Mouse (Mus musculus): Measurements from ENCODE around the gene Stx8. TPM values are rescaled to one million over a fixed set of nuclear protein-coding genes. Genes with fewer than 3 reads are reported as not detected.

Gene Stx8
- polyA plus RNA-seq, 1 experiment from 2014 or later = 58.2 TPM

DNA sequence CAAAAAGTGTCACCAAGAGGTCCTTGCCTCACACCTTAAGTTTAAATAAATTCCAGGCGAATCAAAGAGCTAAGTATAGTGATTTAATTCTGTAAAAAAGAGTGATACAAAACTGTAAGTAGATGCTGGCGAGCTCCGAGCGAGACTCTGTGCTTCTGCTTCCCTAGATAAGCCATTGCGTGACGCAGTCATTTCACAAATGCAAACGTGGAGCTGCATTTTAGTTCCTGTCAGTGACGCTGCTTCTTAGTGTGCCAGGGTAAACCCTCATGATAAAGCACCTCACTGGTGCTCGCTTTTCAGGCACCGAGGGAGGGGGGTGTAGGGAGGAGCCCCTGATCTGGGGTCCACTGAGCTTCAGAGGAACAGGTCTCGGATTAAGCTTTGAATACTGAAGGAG lies 53.2 kb downstream of the Stx8 start:
- H3K9ac ChIP-seq = no peak overlapping the region
- no peaks in the 10 kb centered on the region for H3K9me3 ChIP-seq (replicated peaks)
- no peak overlapping the region for H3K27ac ChIP-seq (ENCODE audit: poor library complexity, severe bottlenecking)
- ATAC-seq (ENCODE audit: insufficient number of reproducible peaks, low FRiP score) = no peak
- no peak overlapping the region for H3K4me3 ChIP-seq
- H3K4me2 ChIP-seq = 0 out of 2 replicates have a peak overlapping the region, but pooled peaks have one; percentile 11
- WGBS = 62% methylated on average over 11 of the region's 11 CpGs
- H3K4me1 ChIP-seq (replicated peaks) = peaks cover 28% of the 10 kb centered on the region
- H3K27me3 ChIP-seq (replicated peaks) = no peaks in the 10 kb centered on the region
- peaks cover 10% of the 10 kb centered on the region; the same call in 1 of the 2 replicates for H3K36me3 ChIP-seq

DNA sequence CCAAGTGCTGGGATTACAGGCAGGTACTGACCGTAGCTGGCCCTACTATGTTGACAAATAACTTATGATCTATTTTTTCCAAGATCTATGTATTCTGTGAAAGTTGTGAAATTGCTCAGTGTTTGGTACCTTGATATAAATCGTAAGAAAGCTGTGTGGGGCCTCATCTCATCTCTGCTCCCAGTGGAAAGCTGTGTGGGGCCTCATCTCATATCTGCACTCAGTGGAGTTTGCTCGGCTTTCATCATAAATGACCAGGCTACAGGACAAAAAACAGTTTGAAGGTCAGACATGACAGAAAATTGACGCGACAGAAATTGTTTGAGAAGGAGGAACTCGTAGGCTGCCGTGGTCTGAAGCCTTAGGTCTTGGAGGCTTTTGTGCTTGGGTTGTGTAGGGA lies 56.0 kb downstream of the Stx8 start:
- H3K4me2 ChIP-seq = no peak overlapping the region
- 84% methylated on average over 7 of the region's 7 CpGs for whole genome bisulfite sequencing
- no peak overlapping the region for H3K27ac ChIP-seq (ENCODE audit: poor library complexity, severe bottlenecking)
- no peaks in the 10 kb centered on the region for H3K9me3 ChIP-seq (replicated peaks)
- H3K9ac ChIP-seq = no peak overlapping the region
- peaks cover 31% of the 10 kb centered on the region for H3K4me1 ChIP-seq (replicated peaks)
- H3K27me3 ChIP-seq (replicated peaks) = no peaks in the 10 kb centered on the region
- no peak overlapping the region for H3K4me3 ChIP-seq
- peaks cover 7% of the 10 kb centered on the region; the same call in 1 of the 2 replicates for H3K36me3 ChIP-seq
- ATAC-seq (ENCODE audit: insufficient number of reproducible peaks, low FRiP score) = no peak

DNA sequence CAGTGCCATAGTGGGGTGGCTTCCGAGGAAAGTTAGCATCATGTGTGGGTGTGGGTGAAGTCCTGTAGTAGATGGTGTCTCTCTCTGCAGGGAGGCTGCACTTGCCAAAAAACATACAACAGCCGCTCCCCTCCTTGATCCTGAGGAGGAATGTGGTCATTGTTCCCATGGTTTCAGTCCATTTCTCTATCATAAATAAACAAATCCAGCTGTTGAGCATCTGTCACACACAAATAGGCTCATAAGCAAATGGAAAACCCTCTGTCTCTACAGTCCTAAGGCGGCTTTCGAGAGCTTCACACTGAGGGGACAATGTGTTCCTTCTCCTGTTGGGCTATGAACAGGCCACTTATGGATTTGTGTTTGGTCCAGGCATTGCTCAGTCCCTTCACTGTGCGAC lies 56.9 kb downstream of the Stx8 start:
- Histone ChIP-seq H3K4me1 (replicated peaks) (peaks cover 31% of the 10 kb centered on the region), H3K27ac (ENCODE audit: poor library complexity, severe bottlenecking) (no peak overlapping the region), H3K4me2 (no peak overlapping the region), H3K4me3 (no peak overlapping the region), H3K27me3 (replicated peaks) (no peaks in the 10 kb centered on the region), H3K9me3 (replicated peaks) (no peaks in the 10 kb centered on the region), H3K36me3 (peaks cover 7% of the 10 kb centered on the region; the same call in 1 of the 2 replicates), H3K9ac (no peak overlapping the region)
- 51% methylated on average over 5 of the region's 5 CpGs for whole genome bisulfite sequencing
- ATAC-seq (ENCODE audit: insufficient number of reproducible peaks, low FRiP score) = no peak

DNA sequence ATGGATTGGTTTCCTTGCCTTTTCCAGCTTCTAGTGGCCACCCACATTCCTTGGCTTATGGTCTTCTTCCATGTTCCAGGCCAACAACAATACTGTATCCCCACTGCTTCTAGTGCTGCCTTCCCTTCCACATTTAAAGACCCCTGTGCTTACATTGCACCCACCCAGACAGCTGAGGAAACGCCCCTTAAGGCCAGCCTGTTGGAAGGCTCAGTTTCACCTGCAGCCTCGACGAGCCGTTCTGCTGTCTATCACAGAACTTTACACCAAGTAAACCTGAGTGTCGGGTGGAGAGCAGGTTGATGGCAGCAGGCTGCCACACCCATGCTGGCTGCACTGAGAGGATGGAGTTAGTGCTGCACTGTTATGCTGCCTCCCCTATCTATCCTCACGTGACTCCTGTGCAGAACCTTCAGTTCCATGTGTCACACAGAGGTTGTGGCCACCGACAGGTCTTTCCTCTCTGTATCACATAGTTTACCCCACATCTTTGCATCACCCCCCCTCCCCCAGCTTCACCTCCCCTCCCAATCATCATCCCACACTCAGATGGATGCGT lies 57.9 kb downstream of the Stx8 start:
- H3K9me3 ChIP-seq (replicated peaks) = no peaks in the 10 kb centered on the region
- 43% methylated on average over 8 of the region's 8 CpGs for WGBS
- no peak overlapping the region for H3K27ac ChIP-seq (ENCODE audit: poor library complexity, severe bottlenecking)
- no peak overlapping the region for H3K4me3 ChIP-seq
- no peak for ATAC-seq (ENCODE audit: insufficient number of reproducible peaks, low FRiP score)
- peaks cover 31% of the 10 kb centered on the region for H3K4me1 ChIP-seq (replicated peaks)
- H3K36me3 ChIP-seq = peaks cover 7% of the 10 kb centered on the region; the same call in 1 of the 2 replicates
- no peaks in the 10 kb centered on the region for H3K27me3 ChIP-seq (replicated peaks)
- H3K9ac ChIP-seq = no peak overlapping the region
- H3K4me2 ChIP-seq = no peak overlapping the region

DNA sequence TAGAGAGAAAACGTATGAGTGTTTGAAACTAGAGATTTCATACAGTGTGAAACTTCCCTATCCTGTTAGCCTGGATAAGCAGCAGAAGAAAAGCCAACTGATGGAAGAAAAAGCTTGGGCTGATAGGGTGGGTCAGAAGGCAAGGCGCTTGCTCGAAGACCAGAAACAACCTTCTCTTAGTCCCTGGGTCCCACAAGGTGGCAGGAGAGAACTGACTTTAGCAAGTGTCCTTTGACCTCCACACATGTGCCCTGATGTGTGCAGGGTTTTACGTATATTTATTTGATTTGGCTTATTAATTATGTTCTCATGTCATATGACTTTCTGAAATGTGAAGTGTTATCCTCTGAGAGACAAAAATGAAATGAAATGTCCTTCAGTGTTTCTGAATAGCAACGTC lies 60.6 kb downstream of the Stx8 start:
- H3K27me3 ChIP-seq (replicated peaks) = no peaks in the 10 kb centered on the region
- no peak for ATAC-seq (ENCODE audit: insufficient number of reproducible peaks, low FRiP score)
- H3K4me1 ChIP-seq (replicated peaks) = peaks cover 28% of the 10 kb centered on the region
- no peak overlapping the region for H3K4me2 ChIP-seq
- no peak overlapping the region for H3K4me3 ChIP-seq
- no peak overlapping the region for H3K27ac ChIP-seq (ENCODE audit: poor library complexity, severe bottlenecking)
- no peak overlapping the region for H3K9ac ChIP-seq
- 77% methylated on average over 5 of the region's 5 CpGs for WGBS
- H3K9me3 ChIP-seq (replicated peaks) = no peaks in the 10 kb centered on the region
- H3K36me3 ChIP-seq = 0 out of 2 replicates have a peak, but pooled peaks cover 4% of the 10 kb centered on the region

DNA sequence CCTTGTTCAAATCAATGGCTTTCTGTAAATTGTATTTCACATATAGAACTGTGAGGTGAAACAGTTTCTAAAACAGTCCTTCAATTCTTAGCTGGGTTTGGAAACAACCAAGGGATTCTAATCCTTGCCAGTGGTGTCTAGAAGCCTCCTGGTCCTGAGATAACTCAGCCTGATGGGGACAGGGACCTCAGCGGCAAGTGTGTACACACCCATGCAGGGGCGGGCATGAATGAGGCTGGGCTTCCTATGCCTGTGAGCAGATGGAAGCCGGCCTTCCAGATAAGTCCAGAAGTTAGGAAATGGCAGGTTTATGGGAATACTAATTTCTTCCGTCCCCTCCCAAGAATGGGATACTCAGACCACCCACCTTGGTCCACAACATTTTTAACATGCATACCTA lies 63.1 kb downstream of the Stx8 start:
- H3K36me3 ChIP-seq = 0 out of 2 replicates have a peak, but pooled peaks cover 4% of the 10 kb centered on the region
- H3K27me3 ChIP-seq (replicated peaks) = no peaks in the 10 kb centered on the region
- no peak overlapping the region for H3K4me2 ChIP-seq
- WGBS = 55% methylated on average over 4 of the region's 4 CpGs
- peak; percentile 68; the same call in 1 of the 2 replicates for ATAC-seq (ENCODE audit: insufficient number of reproducible peaks, low FRiP score)
- no peaks in the 10 kb centered on the region for H3K9me3 ChIP-seq (replicated peaks)
- no peak overlapping the region for H3K9ac ChIP-seq
- H3K27ac ChIP-seq (ENCODE audit: poor library complexity, severe bottlenecking) = no peak overlapping the region
- H3K4me3 ChIP-seq = no peak overlapping the region
- peaks cover 9% of the 10 kb centered on the region for H3K4me1 ChIP-seq (replicated peaks)

DNA sequence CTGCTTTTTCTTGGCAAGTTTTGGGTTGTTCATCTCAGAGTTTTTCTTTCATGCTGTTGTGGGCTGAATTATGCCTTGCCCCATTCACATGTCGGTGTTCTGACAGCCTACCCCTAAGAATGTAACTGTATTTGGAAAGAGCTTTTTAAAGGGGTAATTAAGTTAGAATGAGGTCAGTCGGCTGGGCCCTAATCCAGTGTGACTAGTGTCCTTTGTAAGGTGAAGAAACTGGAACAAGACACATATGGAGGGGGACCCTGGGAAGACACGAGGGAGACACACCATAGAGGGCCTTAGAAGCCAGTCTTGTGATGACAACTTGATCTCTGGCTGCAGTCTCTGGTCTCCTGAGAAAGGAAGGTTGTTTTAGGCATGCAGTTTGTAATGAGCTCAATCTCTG lies 63.9 kb downstream of the Stx8 start:
- WGBS = 59% methylated on average over 3 of the region's 3 CpGs
- no peak for ATAC-seq (ENCODE audit: insufficient number of reproducible peaks, low FRiP score)

DNA sequence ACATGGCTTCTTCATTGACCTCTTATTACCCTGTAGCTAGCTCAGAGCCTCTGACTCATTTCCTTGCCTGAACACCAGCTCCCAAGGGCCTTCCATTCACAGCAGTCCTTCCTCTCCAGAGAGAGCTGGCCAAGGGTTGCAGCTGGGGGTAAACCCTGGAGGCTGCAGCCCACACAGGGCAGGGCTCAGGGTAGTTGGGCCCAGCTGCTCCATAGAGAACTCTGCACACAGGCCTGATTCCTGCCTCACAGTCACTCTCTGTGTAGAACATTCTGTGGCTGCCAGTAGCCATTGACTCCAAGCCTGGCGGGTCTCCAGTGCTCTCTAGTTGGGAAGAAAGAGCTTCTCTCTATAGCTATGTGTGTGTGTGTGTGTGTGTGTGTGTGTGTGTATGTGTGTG lies 64.8 kb downstream of the Stx8 start:
- Histone ChIP-seq H3K27ac (ENCODE audit: poor library complexity, severe bottlenecking) (no peak overlapping the region), H3K9ac (no peak overlapping the region), H3K27me3 (replicated peaks) (no peaks in the 10 kb centered on the region), H3K36me3 (0 out of 2 replicates have a peak, but pooled peaks cover 4% of the 10 kb centered on the region), H3K4me3 (no peak overlapping the region), H3K4me1 (replicated peaks) (0 out of 2 replicates have a peak, but pooled peaks cover 5% of the 10 kb centered on the region), H3K4me2 (no peak overlapping the region), H3K9me3 (replicated peaks) (no peaks in the 10 kb centered on the region)
- 84% methylated on average over 1 of the region's 1 CpGs for WGBS
- ATAC-seq (ENCODE audit: insufficient number of reproducible peaks, low FRiP score) = no peak

More for the DNA sequence above, 63.9 kb downstream of the Stx8 start:
- Histone ChIP-seq H3K4me1 (replicated peaks) (0 out of 2 replicates have a peak, but pooled peaks cover 5% of the 10 kb centered on the region), H3K9ac (no peak overlapping the region), H3K4me3 (no peak overlapping the region), H3K36me3 (0 out of 2 replicates have a peak, but pooled peaks cover 4% of the 10 kb centered on the region), H3K27ac (ENCODE audit: poor library complexity, severe bottlenecking) (no peak overlapping the region), H3K9me3 (replicated peaks) (no peaks in the 10 kb centered on the region), H3K27me3 (replicated peaks) (no peaks in the 10 kb centered on the region), H3K4me2 (no peak overlapping the region)

DNA sequence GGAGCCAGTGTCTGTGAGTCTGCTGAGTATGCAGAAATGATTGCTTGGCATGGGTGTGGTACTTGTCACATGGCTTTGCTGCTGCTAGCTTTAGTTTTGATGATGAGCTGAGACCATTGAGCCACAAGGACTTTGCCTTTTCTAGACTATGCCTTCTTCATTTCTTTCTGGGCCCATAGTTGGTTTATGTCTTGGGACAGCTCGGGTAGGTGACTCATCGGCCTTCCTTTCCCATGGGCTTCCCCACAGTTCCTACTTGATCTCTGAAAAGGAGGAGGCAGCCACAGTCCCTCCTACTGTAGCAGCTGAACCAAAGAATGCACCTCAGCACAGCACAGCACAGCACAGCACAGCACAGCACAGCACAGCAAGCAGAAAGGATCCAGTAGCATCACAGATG lies 66.5 kb downstream of the Stx8 start:
- WGBS = 70% methylated on average over 2 of the region's 2 CpGs
- Histone ChIP-seq H3K9ac (no peak overlapping the region), H3K27ac (ENCODE audit: poor library complexity, severe bottlenecking) (no peak overlapping the region)

DNA sequence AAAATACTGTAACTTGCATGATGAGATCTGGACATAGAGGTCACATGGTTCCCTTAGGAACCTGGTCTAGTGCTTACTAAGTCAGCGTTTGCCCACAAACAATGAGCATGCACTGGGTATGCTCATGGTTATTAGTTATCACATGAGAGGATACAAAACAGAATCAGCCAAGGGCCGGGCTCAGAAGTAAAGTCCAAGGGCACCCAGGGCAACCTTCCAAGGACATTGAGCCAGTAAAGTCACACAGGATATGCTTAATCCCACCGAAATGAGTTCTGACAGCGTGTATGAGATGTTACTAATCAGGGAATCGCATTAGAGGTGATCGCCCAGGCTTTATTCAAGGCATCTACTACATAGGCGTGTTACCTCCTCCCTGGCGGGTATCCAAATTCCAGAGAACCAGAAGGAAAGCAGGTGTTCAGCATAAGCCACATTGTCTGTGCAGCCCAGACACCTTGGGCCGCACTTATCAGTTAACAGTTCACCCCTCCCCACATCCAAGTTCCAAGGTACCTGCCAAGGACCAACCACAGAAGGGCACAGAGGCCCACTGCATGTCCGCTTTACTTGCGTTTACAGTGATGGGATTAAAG lies 67.4 kb downstream of the Stx8 start:
- ATAC-seq (ENCODE audit: insufficient number of reproducible peaks, low FRiP score) = no peak
- Histone ChIP-seq H3K4me1 (replicated peaks) (0 out of 2 replicates have a peak, but pooled peaks cover 5% of the 10 kb centered on the region), H3K27me3 (replicated peaks) (no peaks in the 10 kb centered on the region), H3K27ac (ENCODE audit: poor library complexity, severe bottlenecking) (no peak overlapping the region), H3K36me3 (no peaks in the 10 kb centered on the region), H3K9ac (no peak overlapping the region), H3K4me3 (no peak overlapping the region), H3K4me2 (no peak overlapping the region), H3K9me3 (replicated peaks) (no peaks in the 10 kb centered on the region)
- 85% methylated on average over 11 of the region's 11 CpGs for WGBS

More for the DNA sequence above, 66.5 kb downstream of the Stx8 start:
- Histone ChIP-seq H3K4me1 (replicated peaks) (0 out of 2 replicates have a peak, but pooled peaks cover 5% of the 10 kb centered on the region), H3K27me3 (replicated peaks) (no peaks in the 10 kb centered on the region), H3K36me3 (no peaks in the 10 kb centered on the region), H3K4me2 (no peak overlapping the region), H3K4me3 (no peak overlapping the region), H3K9me3 (replicated peaks) (no peaks in the 10 kb centered on the region)
- ATAC-seq (ENCODE audit: insufficient number of reproducible peaks, low FRiP score) = no peak

DNA sequence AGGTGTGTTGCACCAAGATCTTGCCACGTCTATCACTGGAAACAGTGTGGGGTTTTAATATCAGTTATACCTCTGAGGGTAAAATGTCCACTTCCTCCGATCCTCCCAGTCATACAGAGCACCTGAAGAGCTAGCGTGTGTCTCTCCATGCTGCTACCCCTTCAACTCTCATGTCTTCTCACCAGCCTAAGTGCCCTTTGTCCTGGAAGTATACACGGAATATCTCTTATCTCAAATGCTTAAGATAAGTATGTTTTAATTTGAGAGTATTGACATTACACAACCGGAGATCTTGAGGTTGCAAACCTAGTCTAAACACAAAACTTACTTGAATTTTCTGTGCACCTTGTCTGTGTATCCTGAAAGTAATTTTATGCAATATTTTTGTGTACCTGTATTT lies 68.4 kb downstream of the Stx8 start:
- ATAC-seq (ENCODE audit: insufficient number of reproducible peaks, low FRiP score) = no peak
- H3K4me3 ChIP-seq = no peak overlapping the region
- WGBS = 61% methylated on average over 5 of the region's 5 CpGs
- 0 out of 2 replicates have a peak, but pooled peaks cover 5% of the 10 kb centered on the region for H3K4me1 ChIP-seq (replicated peaks)
- H3K4me2 ChIP-seq = no peak overlapping the region
- H3K9me3 ChIP-seq (replicated peaks) = no peaks in the 10 kb centered on the region
- no peak overlapping the region for H3K27ac ChIP-seq (ENCODE audit: poor library complexity, severe bottlenecking)
- no peaks in the 10 kb centered on the region for H3K36me3 ChIP-seq
- no peak overlapping the region for H3K9ac ChIP-seq
- no peaks in the 10 kb centered on the region for H3K27me3 ChIP-seq (replicated peaks)
